Mouse (Mus musculus): Measurements from ENCODE around the gene Ifi203. TPM values are rescaled to one million over a fixed set of nuclear protein-coding genes. Genes with fewer than 3 reads are reported as not detected.
"Not testable (repeated sequence)": the region's sequence is repeated elsewhere in the genome, so short reads cannot be mapped to it uniquely, and the experiment has no call there.

The Ifi203 gene
- total RNA-seq (2021), result 1 to 10 TPM; 2.7 to 3.7 TPM
- long read RNA-seq, experiment 1, result 0 reads
- long read RNA-seq, experiment 2, result 0 reads

- not testable (repeated sequence) for DNase-seq (ENCODE audit: low spot score)
Observed at GRCm38 (mm10) chr1:173941924-173942779, at the start of gene Ifi203, which contains the start of gene Mndal. TSS of gene Ifi203 (minus strand) at chr1:173942672. TSS of gene Mndal (minus strand) at chr1:173942491.

GRCm38 (mm10) chr1:173982694-173983305 is 40.3 kb upstream of the Ifi203 start, which contains the start of gene Ifi202b:
TSS of gene Ifi202b (minus strand) at chr1:173982744.
- not testable (repeated sequence) for DNase-seq (ENCODE audit: low spot score)

GRCm38 (mm10) chr1:173981038-173981437 is 38.6 kb upstream of the Ifi203 start:
- DNase-seq (ENCODE audit: low spot score), result not testable (repeated sequence)

- DNase-seq (ENCODE audit: low spot score), result no peak
Observed at GRCm38 (mm10) chr1:173977622-173978021, 35.1 kb upstream of the Ifi203 start.

GRCm38 (mm10) chr1:173973111-173973510 is 30.6 kb upstream of the Ifi203 start:
- DNase-seq (ENCODE audit: low spot score), result peak; percentile 30

GRCm38 (mm10) chr1:173961491-173961890 is 19.0 kb upstream of the Ifi203 start:
- not testable (repeated sequence) for DNase-seq (ENCODE audit: low spot score)

- DNase-seq (ENCODE audit: low spot score), result not testable (repeated sequence)
Observed at GRCm38 (mm10) chr1:173959998-173960397, 17.5 kb upstream of the Ifi203 start.

- not testable (repeated sequence) for DNase-seq (ENCODE audit: low spot score)
Observed at GRCm38 (mm10) chr1:173955839-173956527, 13.5 kb upstream of the Ifi203 start.

- no peak for DNase-seq (ENCODE audit: low spot score)
Observed at GRCm38 (mm10) chr1:173955071-173955796, 12.8 kb upstream of the Ifi203 start.

GRCm38 (mm10) chr1:173953563-173953962 is 11.1 kb upstream of the Ifi203 start:
- no peak for DNase-seq (ENCODE audit: low spot score)

GRCm38 (mm10) chr1:173949044-173949443 is 6.6 kb upstream of the Ifi203 start:
- not testable (repeated sequence) for DNase-seq (ENCODE audit: low spot score)

GRCm38 (mm10) chr1:173942780-173943066 is 251 bp upstream of the Ifi203 start:
- DNase-seq (ENCODE audit: low spot score), result not testable (repeated sequence)

GRCm38 (mm10) chr1:173941522-173941921 is 950 bp downstream of the Ifi203 start:
- not testable (repeated sequence) for DNase-seq (ENCODE audit: low spot score)

GRCm38 (mm10) chr1:173919279-173919678 is 23.2 kb downstream of the Ifi203 start:
- not testable (repeated sequence) for DNase-seq (ENCODE audit: low spot score)

- no peak for DNase-seq (ENCODE audit: low spot score)
Observed at GRCm38 (mm10) chr1:173914559-173914958, 27.9 kb downstream of the Ifi203 start.

- not testable (repeated sequence) for DNase-seq (ENCODE audit: low spot score)
Observed at GRCm38 (mm10) chr1:173913256-173913791, 29.1 kb downstream of the Ifi203 start.

GRCm38 (mm10) chr1:173912548-173913255 is 29.8 kb downstream of the Ifi203 start, which contains the start of gene Ifi211:
TSS of gene Ifi211 (minus strand) at chr1:173913046.
- DNase-seq (ENCODE audit: low spot score), result peak; percentile 64

GRCm38 (mm10) chr1:173911808-173912464 is 30.5 kb downstream of the Ifi203 start:
- no peak for DNase-seq (ENCODE audit: low spot score)

- not testable (repeated sequence) for DNase-seq (ENCODE audit: low spot score)
Observed at GRCm38 (mm10) chr1:173908390-173908789, 34.1 kb downstream of the Ifi203 start.

GRCm38 (mm10) chr1:173905885-173906284 is 36.6 kb downstream of the Ifi203 start:
- not testable (repeated sequence) for DNase-seq (ENCODE audit: low spot score)
